Mouse (Mus musculus) fibroblast of lung, adult 2 months (primary cell): Measurements from ENCODE around the gene Etnk1.
"Not testable (repeated sequence)": the region's sequence is repeated elsewhere in the genome, so short reads cannot be mapped to it uniquely, and the experiment has no call there.

Source experiments
- DNase-seq: peaks from one replicate; pipeline ENCODE4 v3.0.0-alpha.2; 2011; ENCODE audit warnings: low read depth

The Etnk1 gene

DNA sequence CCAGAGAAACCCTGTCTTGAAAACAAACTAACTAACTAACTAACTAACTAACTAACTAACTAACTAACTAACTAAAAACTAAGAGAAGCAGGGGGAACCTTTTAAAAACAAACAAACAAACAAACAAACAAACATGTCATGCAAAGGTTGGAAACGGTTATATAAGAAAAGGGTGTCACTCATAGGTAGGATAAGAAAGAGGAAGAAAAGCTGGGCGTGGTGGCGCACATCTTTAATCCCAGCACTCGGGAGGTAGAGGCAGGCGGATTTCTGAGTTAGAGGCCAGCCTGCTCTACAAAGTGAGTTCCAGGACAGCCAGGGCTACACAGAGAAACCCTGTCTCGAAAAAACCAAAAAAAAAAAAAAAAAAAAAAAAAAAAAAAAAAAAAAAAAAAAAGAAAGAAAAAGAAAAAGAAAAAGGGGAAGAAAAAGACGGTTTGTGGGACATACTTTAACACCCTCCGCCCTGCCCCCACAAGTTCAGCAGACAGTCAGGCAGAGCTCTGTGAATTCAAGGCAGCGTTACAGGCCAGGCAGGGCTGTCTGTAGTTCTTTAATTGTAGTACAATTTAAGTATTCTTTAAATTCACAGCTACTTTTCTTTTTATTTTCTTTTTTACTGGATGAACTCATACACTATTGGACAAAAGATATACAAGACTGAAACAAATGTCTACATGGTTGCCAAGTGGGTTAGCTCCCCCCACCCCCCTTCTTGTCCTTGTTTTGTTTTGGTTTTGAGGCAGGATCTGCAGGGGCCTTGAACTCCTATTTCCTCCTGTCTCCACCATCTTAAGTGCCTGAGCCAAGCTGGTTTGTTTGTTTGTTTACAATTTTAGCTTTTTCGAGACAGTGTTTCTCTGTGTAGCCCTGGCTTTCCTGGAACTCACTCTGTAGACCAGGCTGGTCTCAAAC, 15.7 kb upstream of the Etnk1 start:
- DNase-seq: not testable (repeated sequence)

DNA sequence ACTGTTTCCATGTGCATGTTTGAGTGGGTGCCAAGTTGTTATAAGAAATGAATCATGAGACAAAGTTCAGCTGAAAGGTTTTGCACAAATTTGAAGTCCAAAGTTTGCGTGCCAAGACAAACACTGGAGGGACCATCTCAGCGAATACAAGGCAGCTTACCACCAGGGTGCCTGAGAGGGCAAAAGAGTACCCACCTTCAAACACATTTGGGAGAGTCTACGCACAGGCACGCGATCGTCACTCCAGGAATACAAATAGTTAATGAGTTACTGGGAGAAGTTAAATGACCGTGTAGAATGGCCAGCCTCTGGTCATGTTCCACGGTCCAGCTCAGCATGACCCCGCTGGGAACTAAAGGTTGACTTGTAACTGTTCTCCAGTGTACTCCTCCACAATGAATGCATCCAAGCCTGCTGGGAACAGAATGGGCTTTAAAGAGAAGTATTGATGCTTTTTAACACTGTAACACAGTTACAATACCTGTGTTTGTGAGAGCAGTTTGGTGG, 14.6 kb upstream of the Etnk1 start:
- peak; percentile 75 for DNase-seq

DNA sequence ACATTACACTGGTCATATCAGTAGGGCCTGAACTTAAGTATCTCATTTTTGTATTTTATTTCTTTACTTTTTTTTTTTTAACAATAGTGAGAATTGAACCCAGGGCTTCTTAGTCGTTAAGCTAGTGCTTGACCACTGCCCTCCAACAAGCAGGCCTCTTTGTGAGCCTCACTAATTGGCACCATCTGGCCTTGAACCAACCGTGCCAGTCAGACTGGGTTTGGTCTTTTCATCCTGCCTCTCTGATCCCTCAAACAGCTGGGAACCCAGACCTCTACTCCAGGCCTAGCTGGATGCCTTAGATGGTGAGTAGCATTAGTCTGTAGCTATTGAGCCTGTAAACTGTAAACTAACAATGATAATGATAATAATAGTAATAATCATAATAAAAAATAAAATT, 13.9 kb upstream of the Etnk1 start:
- no peak for DNase-seq

GRCm38 (mm10) chr6:143153751-143154494, 13.1 kb upstream of the Etnk1 start:
- no peak for DNase-seq

DNA sequence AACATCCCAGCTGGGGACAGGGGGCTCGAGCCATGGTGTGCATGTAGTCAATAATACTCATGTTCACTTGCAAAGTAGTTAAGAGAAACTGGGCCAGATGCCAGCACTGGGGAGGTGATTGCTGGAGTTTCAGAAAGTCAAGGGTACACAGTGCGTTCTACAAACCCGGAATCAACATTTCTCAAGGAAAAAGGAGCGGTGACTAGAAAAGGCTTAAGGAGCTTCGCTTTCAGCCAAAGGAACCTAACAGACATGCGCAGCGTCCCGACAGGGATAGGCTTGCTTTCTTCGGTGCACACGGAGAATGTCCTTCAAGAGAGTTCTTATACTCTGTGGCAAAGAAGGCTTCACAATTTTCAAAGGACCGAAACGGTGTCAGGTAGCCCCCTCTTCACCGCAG, 12.1 kb upstream of the Etnk1 start:
- no peak for DNase-seq

GRCm38 (mm10) chr6:143155996-143156395, 11.0 kb upstream of the Etnk1 start:
- no peak for DNase-seq

- no peak for DNase-seq
Observed at GRCm38 (mm10) chr6:143156684-143157083, 10.3 kb upstream of the Etnk1 start.

GRCm38 (mm10) chr6:143157401-143157800, 9.6 kb upstream of the Etnk1 start:
- no peak for DNase-seq

DNA sequence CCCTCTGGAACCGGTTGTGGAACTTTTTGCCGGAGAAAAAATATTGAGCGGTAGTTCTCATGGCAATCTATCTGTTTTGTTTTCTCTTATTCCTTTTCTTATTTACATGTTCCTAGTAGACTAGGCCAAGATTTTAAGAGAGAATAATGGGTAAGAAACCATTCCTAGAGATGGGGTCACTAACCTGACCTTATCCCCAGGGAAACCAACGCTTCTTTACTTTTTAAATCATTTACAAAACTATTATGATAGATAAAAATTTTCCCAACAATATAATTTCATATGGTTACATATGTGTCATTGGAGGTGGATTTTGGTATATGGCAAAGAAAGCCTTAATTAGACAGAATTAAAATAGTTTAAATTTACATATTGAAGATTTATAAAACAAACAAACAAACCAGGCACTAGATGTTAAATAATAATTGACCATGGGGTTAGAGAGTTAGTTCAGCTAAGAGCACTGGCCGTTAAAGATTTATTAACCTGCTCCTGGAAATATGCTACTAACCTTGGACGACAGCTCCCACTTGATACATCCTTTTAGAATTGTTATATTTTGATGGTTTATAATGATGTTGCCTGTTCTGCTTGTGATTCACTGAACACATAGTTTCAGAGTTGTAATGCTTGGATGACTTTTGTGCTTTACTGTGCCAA, 6.3 kb upstream of the Etnk1 start:
- no peak for DNase-seq

GRCm38 (mm10) chr6:143162161-143162877, 4.7 kb upstream of the Etnk1 start:
- no peak for DNase-seq

DNA sequence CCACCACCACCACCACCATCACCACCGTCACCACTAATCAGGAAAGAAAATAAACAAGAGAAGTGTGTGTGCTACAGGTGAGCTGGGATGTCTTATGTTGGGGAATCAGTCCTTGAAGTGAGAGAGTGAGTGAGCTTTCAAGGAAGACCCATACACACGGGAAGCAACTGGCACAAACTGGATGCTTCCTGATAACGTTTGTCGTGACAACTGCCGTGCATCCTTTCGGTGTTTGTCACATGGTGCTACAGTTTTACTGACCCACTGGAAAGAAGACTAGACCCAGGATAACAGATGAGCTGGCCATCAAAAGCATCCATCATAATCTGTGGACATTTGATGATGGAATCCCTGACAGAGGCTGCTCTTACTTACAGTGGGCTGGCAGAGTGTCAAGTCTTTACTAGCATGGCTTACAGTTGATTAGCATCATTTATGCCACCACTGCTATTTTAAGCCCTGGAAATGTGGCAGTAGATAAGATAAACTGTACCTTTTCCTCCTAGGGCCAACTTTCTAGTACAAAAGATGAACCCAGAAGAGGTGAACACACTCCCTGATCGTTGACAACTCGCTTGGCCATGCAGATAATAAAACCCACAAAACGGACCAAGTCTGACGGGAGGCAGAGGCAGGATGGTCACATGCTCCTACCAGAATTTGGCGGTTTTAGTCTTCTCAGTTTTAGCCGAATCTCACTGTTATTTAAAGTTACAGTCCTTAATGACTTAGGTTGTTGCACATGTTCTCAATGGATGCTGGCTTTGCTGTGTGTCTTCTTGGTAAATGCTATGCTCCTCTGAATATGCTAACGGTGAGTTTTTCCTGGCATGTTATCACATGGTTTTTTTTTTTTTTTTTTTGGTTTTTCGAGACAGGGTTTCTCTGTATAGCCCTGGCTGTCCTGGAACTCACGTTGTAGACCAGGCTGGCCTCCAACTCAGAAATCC, 2.8 kb upstream of the Etnk1 start:
- DNase-seq: no peak

GRCm38 (mm10) chr6:143164906-143165255, 2.1 kb upstream of the Etnk1 start:
- no peak for DNase-seq

GRCm38 (mm10) chr6:143165404-143166257, 1.4 kb upstream of the Etnk1 start:
- no peak for DNase-seq

GRCm38 (mm10) chr6:143167409-143167919, 443 bp downstream of the Etnk1 start:
- no peak for DNase-seq

- no peak for DNase-seq
Observed at GRCm38 (mm10) chr6:143167981-143168674, 1.1 kb downstream of the Etnk1 start.

DNA sequence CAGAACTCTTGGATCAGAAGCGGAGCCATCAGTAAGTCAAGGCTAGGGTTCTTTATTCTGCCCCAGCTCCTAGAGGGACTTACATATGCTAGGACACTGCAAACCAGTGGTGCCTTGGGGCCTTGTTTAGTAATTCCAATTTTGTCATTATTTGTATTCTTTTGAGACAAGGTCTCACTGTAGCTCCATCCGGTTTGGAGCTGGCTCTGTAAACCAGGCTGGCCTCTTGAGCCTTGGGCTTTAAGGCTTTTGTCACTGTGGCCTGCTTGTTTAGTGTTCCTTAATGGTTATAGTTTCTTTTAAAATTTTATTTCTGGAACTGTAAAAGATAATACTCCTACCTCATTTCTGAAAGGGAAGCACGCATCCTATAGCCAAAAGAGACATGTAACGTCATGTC, 2.4 kb downstream of the Etnk1 start:
- DNase-seq: no peak

- no peak for DNase-seq
Observed at GRCm38 (mm10) chr6:143170166-143170960, 3.3 kb downstream of the Etnk1 start.

DNA sequence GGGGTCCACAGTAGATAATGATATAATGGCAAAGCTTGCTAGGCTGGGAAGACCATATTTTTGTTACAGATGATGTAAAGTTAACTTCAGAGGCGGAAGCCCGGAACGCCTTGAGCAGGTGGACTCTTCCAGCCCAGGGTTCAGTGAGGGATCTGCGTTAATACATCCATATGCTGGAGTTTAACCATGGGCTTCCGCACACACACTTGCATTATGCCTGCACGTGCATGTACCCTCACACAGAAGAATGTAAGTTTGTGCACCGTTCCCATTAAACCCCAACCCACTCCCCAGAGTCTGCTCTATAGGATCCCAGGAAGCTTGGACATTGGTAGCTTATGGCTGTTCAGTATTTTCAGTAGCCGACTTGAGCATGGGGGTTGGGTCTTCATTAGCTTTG, 4.0 kb downstream of the Etnk1 start:
- no peak for DNase-seq
